Mouse (Mus musculus) Muller cell, postnatal 12 days (primary cell): ENCODE measurements at regions not wholly inside any gene's neighbourhood (a gene's known extent, or its start where the extent isn't known, plus 50 kb on each side); places are given as distances from the start of the nearest gene placed in this dataset.
A peak's percentile ranks its signal among the peaks of the same experiment; 100 is the strongest.
"Not testable (repeated sequence)": the region's sequence is repeated elsewhere in the genome, so short reads cannot be mapped to it uniquely, and the experiment has no call there.

Experiments used
- DNase-seq: peaks from one replicate; pipeline ENCODE4 v3.0.0-alpha.2; 2015; ENCODE audit errors: inconsistent ontology term

DNA sequence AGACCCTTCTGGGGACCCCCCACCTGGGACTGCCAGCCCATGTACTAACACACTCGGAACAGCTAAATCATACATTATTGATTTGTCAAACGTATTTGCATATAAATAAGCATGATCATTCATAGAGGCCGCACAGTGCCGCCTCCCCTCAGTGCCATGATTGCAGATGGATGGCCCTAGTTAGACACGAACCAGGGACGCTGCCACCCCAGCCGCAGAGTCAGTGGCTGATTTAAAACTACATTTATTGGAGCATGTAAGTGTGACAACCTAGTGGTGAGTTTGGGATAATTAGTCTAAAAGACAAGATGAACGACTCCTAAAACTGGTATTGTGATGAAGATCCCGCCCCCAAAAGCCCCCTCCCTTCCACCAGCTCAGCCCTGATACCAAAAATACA is 138.3 kb upstream of the Top1 start:
- no peak for DNase-seq

GRCm38 (mm10) chr2:160507816-160508564 is 137.7 kb upstream of the Top1 start:
- DNase-seq: peak; percentile 62

DNA sequence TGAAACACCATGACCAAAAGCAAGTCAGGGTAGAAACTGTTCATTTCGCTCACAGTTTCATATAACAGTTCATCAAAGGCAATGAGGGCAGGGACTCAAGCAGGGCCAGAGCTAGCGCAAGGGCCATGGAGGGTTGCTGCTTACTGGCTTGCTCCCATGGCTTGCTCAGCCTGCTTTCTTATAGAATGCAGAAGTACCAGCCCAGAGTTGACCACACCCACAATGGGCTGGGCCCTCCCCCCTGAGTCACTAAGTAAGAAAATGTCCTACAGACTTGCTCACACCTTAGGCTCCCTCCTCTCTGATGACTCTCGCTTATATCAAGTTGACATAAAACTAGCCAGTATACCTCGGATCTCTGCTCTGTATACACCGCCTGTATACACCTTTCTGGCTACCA is 135.5 kb upstream of the Top1 start:
- DNase-seq: no peak

- no peak for DNase-seq
Observed at GRCm38 (mm10) chr2:160510635-160511421, 134.9 kb upstream of the Top1 start.

GRCm38 (mm10) chr2:160515621-160516020 is 130.1 kb upstream of the Top1 start:
- DNase-seq: no peak

GRCm38 (mm10) chr2:160516526-160516925 is 129.2 kb upstream of the Top1 start:
- DNase-seq: no peak

- peak; percentile 84 for DNase-seq
Observed at GRCm38 (mm10) chr2:160525301-160526205, 120.1 kb upstream of the Top1 start.

DNA sequence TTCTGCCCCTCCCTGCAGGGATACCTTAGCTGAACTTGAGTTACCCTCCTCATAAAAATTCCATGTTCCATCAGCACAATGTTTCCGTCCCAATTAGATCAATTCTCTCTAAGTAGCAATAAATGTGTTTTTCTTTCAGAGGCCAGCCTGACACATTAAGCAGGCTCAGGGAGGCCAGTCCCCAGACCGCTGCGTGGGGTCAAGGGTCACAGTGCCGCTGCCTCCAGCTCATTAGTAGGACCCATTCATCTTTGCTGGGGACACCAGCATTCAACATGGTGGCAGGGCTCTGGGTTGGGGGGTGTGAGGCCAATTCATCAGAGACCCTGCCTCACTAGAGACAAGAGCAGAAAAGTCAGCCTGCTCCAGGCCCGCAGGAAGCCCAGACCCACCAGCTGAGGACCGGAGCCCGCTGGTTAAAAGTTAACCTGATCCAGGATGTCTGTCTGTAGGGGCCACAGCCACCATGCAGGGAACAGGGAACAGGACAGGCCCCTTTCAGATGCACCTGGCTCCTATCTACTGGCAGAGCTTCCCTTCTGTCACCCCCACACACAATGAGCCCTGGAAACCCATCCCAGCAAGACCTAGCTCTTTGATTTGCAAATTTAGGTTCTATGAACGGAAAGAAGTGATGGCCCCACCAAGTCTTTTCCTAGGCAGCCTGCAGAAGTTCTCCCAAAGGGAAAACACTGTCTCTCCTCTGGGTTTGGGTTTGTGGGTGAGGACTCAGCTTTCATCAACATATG is 119.1 kb upstream of the Top1 start:
- DNase-seq: no peak

DNA sequence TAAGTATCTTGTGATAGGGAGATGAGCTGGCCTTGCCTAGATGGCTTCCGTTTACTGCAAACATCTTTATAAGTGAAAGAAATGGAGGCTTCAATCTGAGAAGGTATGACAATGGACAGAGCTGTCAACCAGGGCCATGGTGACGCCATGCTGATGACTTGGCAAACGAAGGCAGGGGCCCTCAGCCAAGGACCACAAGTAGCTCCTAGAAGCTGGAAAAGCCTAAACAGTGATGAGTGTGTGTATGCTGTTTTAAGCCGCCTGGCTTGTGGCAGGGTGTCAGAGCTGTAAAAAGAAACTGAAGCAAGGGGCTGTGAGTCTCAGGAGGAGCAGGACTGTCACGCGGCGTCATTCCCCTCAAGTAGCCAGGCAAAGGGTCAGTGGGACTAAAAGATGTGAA is 116.4 kb upstream of the Top1 start:
- DNase-seq: no peak

GRCm38 (mm10) chr2:160530377-160530776 is 115.3 kb upstream of the Top1 start:
- no peak for DNase-seq

- no peak for DNase-seq
Observed at GRCm38 (mm10) chr2:160537319-160537719, 108.4 kb upstream of the Top1 start.

- DNase-seq: no peak
Observed at GRCm38 (mm10) chr2:160545527-160545926, 100.2 kb upstream of the Top1 start.

DNA sequence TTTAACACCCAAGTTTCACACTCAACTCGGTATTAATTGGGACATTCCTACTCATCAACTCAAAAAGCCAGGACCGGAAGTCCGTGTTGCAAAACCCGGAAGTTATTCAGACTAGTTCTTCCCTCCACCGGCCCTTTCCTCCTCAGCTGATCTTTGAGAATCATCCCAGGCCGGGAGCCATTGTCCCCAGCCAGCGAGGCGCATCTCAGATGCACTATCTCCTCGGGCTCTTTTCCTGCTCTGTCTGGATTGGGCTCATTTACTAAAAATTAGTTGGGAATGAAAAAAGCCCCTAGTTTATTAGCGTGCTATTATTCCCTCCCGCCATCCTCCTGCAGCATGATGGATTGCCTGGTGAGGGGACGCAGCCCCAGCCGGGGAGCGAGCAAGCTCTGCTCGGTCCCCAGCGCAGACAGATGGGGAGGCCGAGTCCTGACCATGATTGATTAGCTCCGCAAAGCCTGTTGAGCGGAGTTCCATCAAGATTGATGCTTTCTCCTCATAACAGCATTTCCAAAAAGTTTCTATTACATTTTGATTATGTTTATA is 93.5 kb upstream of the Top1 start:
- DNase-seq: no peak

- peak; percentile 22 for DNase-seq
Observed at GRCm38 (mm10) chr2:160561711-160562110, 84.0 kb upstream of the Top1 start.

GRCm38 (mm10) chr2:160567813-160568212 is 77.9 kb upstream of the Top1 start:
- DNase-seq: no peak

DNA sequence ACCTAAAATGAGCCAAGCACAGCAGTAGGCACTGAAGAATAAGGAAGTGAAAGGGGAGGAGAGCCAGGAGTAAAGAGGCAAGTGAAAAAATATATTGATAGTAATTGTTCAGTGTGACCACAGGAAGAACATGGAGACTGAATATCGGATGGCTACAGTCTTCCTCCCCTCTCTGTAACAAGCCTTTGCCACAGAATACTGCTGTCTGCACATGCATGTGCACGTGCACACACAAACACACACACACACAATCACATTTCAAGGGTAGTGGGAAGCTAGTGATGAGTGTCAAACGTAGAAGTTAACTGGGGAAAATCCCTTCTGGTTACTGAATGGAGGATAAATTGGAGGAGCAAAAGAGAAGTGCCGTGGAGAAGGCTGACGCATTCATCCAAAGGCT is 76.2 kb upstream of the Top1 start:
- no peak for DNase-seq

- DNase-seq: peak; percentile 66
Observed at GRCm38 (mm10) chr2:160578384-160579320, 67.0 kb upstream of the Top1 start.

- DNase-seq: no peak
Observed at GRCm38 (mm10) chr2:160580250-160580649, 65.4 kb upstream of the Top1 start.

DNA sequence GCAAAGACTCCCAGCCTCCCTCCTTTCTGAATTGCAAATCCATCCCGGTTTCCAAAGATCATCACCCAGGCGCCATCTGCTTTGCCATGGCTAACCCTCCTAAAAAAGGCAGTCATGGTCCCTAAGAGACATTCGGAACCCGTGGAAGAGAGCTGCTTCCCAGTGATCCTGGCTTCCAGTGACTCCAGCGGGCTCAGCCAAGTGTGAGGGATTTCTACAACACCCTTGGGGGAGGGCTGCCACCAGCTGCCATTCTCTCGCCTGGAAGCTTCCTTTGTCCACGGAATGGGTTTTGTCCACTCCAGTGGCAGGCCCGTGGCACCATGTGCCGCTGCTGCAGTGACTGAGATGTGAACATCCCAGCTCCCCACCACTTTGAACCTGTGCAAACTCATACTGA is 64.7 kb upstream of the Top1 start:
- no peak for DNase-seq

DNA sequence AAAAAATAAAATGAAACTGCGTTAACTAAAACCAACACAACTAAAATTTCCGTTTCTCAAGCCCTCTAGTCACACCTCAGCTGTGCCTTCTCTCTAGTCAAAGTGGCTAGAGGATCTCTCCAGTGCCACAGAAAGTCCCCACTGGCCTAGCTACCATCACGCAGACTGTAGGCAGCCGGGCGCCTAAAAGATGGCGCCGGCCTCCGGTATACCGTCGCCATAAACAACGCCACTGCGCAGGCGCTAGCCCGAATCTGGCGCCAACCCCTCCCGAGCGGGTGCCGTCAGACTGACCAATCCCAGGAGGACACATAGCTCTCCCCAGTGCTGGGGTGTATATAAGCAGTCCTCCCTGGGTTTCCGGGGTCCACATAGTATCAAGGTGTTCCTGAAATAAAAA is 62.7 kb upstream of the Top1 start:
- not testable (repeated sequence) for DNase-seq
